Mouse (Mus musculus) midbrain, embryonic 16.5 days (tissue): Measurements from ENCODE around the gene Gfod2. TPM values are rescaled to one million over a fixed set of nuclear protein-coding genes. Genes with fewer than 3 reads are reported as not detected.

Experiments used
- ATAC-seq: fragments of 200-750 bp; cut with Nextera tagmentation; 2 replicates; pipeline ENCODE4 v1.8.0; 2017; ENCODE audit warnings: moderate TSS enrichment
- H3K27ac ChIP-seq: fragments of 300-500 bp; sonication (generic); 2 replicates; pipeline ENCODE4 v1.5.1; 2014; ENCODE audit warnings: mild to moderate bottlenecking, low read length, mixed read lengths
- H3K27me3 ChIP-seq: fragments of 300-500 bp; sonication (generic); 2 replicates; pipeline ENCODE4 v1.6.1; 2014; ENCODE audit warnings: low read depth, low read length, mixed read lengths; ENCODE audit not compliant: control insufficient read depth, insufficient read depth
- H3K36me3 ChIP-seq: fragments of 300-500 bp; sonication (generic); 2 replicates; pipeline ENCODE4 v1.6.1; 2014; ENCODE audit warnings: mild to moderate bottlenecking, low read length, moderate library complexity, mixed read lengths; ENCODE audit not compliant: control insufficient read depth, insufficient read depth
- H3K4me1 ChIP-seq: fragments of 300-500 bp; sonication (generic); 2 replicates; pipeline ENCODE4 v1.6.1; 2014; ENCODE audit warnings: mild to moderate bottlenecking, low read length, mixed read lengths; ENCODE audit not compliant: control insufficient read depth, insufficient read depth
- H3K4me2 ChIP-seq: fragments of 300-500 bp; sonication (generic); 2 replicates; pipeline ENCODE4 v1.6.1; 2014; ENCODE audit warnings: mild to moderate bottlenecking, low read length, mixed read lengths
- H3K4me3 ChIP-seq: fragments of 300-500 bp; sonication (generic); 2 replicates; pipeline ENCODE4 v1.5.1; 2014; ENCODE audit warnings: low read depth, mild to moderate bottlenecking, low read length, moderate library complexity, mixed read lengths
- H3K9ac ChIP-seq: fragments of 300-500 bp; sonication (generic); 2 replicates; pipeline ENCODE4 v1.6.1; 2014; ENCODE audit warnings: low read depth, low read length, mixed read lengths
- H3K9me3 ChIP-seq: fragments of 300-500 bp; sonication (generic); replicated peaks from 2 replicates; pipeline ENCODE4 v1.6.1; 2014; ENCODE audit warnings: mild to moderate bottlenecking, low read length, mixed read lengths; ENCODE audit not compliant: control insufficient read depth, poor library complexity, severe bottlenecking
- WGBS: fragments of 180-500 bp; shearing (Covaris S2); extraction: QIAGEN DNeasy Blood & Tissue Kit; methylation state at CpG from one replicate; pipeline ENCODE4 v1.1.7; 2014; 5-methylcytosine and 5-hydroxymethylcytosine counted together
- polyA plus RNA-seq: library from polyadenylated mRNA; unstranded; fragments of >200 nt; fragmentation: Nextera tagmentation; extraction: Ambion mirVana; gene quantifications from 2 replicates; pipeline ENCODE4 v1.2.1, GENCODE M21; 2015

Gfod2 gene
- polyA plus RNA-seq, 1 experiment from 2014 or later = 95.6 TPM

GRCm38 (mm10) chr8:105795785-105796184, 37.3 kb upstream of the Gfod2 start:
- Histone ChIP-seq H3K27ac (no peak overlapping the region), H3K27me3 (no peaks in the 10 kb centered on the region), H3K9ac (no peak overlapping the region), H3K4me1 (0 out of 2 replicates have a peak, but pooled peaks cover 3% of the 10 kb centered on the region), H3K4me2 (no peak overlapping the region), H3K4me3 (no peak overlapping the region), H3K36me3 (no peaks in the 10 kb centered on the region), H3K9me3 (no peaks in the 10 kb centered on the region)
- no peak for ATAC-seq
- WGBS = 78% methylated on average over 1 of the region's 1 CpGs

- H3K27me3 ChIP-seq = no peaks in the 10 kb centered on the region
- H3K36me3 ChIP-seq = no peaks in the 10 kb centered on the region
- no peak for ATAC-seq
- WGBS = 97% methylated on average over 3 of the region's 3 CpGs
- no peaks in the 10 kb centered on the region for H3K9me3 ChIP-seq
- H3K4me1 ChIP-seq = 0 out of 2 replicates have a peak, but pooled peaks cover 3% of the 10 kb centered on the region
- no peak overlapping the region for H3K4me2 ChIP-seq
- no peak overlapping the region for H3K27ac ChIP-seq
- no peak overlapping the region for H3K9ac ChIP-seq
- no peak overlapping the region for H3K4me3 ChIP-seq
Measured at GRCm38 (mm10) chr8:105794009-105794598, 35.6 kb upstream of the Gfod2 start.

- Histone ChIP-seq H3K36me3 (no peaks in the 10 kb centered on the region), H3K9me3 (no peaks in the 10 kb centered on the region), H3K4me2 (no peak overlapping the region), H3K4me1 (no peaks in the 10 kb centered on the region), H3K27me3 (no peaks in the 10 kb centered on the region), H3K9ac (no peak overlapping the region), H3K4me3 (no peak overlapping the region), H3K27ac (no peak overlapping the region)
- 96% methylated on average over 1 of the region's 1 CpGs for WGBS
- no peak for ATAC-seq
Measured at GRCm38 (mm10) chr8:105793331-105793730, 34.9 kb upstream of the Gfod2 start.

GRCm38 (mm10) chr8:105789626-105790025, 31.2 kb upstream of the Gfod2 start:
- H3K4me3 ChIP-seq = no peak overlapping the region
- no peak for ATAC-seq
- H3K27me3 ChIP-seq = no peaks in the 10 kb centered on the region
- H3K9me3 ChIP-seq = no peaks in the 10 kb centered on the region
- H3K36me3 ChIP-seq = no peaks in the 10 kb centered on the region; the same call in 1 of the 2 replicates
- no peak overlapping the region for H3K9ac ChIP-seq
- H3K4me2 ChIP-seq = no peak overlapping the region
- H3K27ac ChIP-seq = no peak overlapping the region
- no peaks in the 10 kb centered on the region for H3K4me1 ChIP-seq

GRCm38 (mm10) chr8:105788927-105789326, 30.5 kb upstream of the Gfod2 start:
- no peak overlapping the region for H3K4me3 ChIP-seq
- no peaks in the 10 kb centered on the region; the same call in 1 of the 2 replicates for H3K36me3 ChIP-seq
- WGBS = 57% methylated on average over 4 of the region's 4 CpGs
- no peaks in the 10 kb centered on the region for H3K4me1 ChIP-seq
- H3K9me3 ChIP-seq = no peaks in the 10 kb centered on the region
- H3K9ac ChIP-seq = no peak overlapping the region
- H3K27me3 ChIP-seq = no peaks in the 10 kb centered on the region
- H3K27ac ChIP-seq = no peak overlapping the region
- H3K4me2 ChIP-seq = no peak overlapping the region
- no peak for ATAC-seq

- no peak overlapping the region for H3K4me2 ChIP-seq
- no peaks in the 10 kb centered on the region for H3K4me1 ChIP-seq
- no peak overlapping the region for H3K27ac ChIP-seq
- H3K9me3 ChIP-seq = no peaks in the 10 kb centered on the region
- H3K4me3 ChIP-seq = no peak overlapping the region
- WGBS = 88% methylated on average over 2 of the region's 2 CpGs
- no peak for ATAC-seq
- H3K27me3 ChIP-seq = no peaks in the 10 kb centered on the region
- H3K36me3 ChIP-seq = no peaks in the 10 kb centered on the region; the same call in 1 of the 2 replicates
- H3K9ac ChIP-seq = no peak overlapping the region
Measured at GRCm38 (mm10) chr8:105788241-105788640, 29.8 kb upstream of the Gfod2 start.

- H3K27ac ChIP-seq = no peak overlapping the region
- H3K4me3 ChIP-seq = no peak overlapping the region
- no peaks in the 10 kb centered on the region for H3K4me1 ChIP-seq
- no peak overlapping the region for H3K9ac ChIP-seq
- no peaks in the 10 kb centered on the region for H3K9me3 ChIP-seq
- WGBS = 95% methylated on average over 5 of the region's 5 CpGs
- ATAC-seq = no peak
- H3K36me3 ChIP-seq = peaks cover 29% of the 10 kb centered on the region
- no peak overlapping the region for H3K4me2 ChIP-seq
- no peaks in the 10 kb centered on the region for H3K27me3 ChIP-seq
Measured at GRCm38 (mm10) chr8:105780298-105780697, 21.8 kb upstream of the Gfod2 start.

- no peak overlapping the region for H3K9ac ChIP-seq
- no peak for ATAC-seq
- no peaks in the 10 kb centered on the region for H3K27me3 ChIP-seq
- no peak overlapping the region for H3K27ac ChIP-seq
- no peaks in the 10 kb centered on the region for H3K9me3 ChIP-seq
- H3K36me3 ChIP-seq = peaks cover 48% of the 10 kb centered on the region
- H3K4me3 ChIP-seq = no peak overlapping the region
- H3K4me2 ChIP-seq = no peak overlapping the region
- WGBS = 96% methylated on average over 2 of the region's 2 CpGs
- no peaks in the 10 kb centered on the region for H3K4me1 ChIP-seq
Measured at GRCm38 (mm10) chr8:105777833-105778232, 19.4 kb upstream of the Gfod2 start.

- Histone ChIP-seq H3K27ac (no peak overlapping the region), H3K4me3 (no peak overlapping the region), H3K4me1 (no peaks in the 10 kb centered on the region), H3K27me3 (no peaks in the 10 kb centered on the region), H3K4me2 (no peak overlapping the region), H3K9ac (no peak overlapping the region), H3K9me3 (no peaks in the 10 kb centered on the region), H3K36me3 (peaks cover 46% of the 10 kb centered on the region)
- no peak for ATAC-seq
- 96% methylated on average over 5 of the region's 5 CpGs for WGBS
Measured at GRCm38 (mm10) chr8:105774498-105774897, 16.0 kb upstream of the Gfod2 start.
